Mouse (Mus musculus) E14TG2a.4 (cell line): Measurements from ENCODE around the gene Abt1.

Experiments
- H3K27me3 ChIP-seq: 2 replicates; pipeline ENCODE4 v1.6.1; 2014; ENCODE audit warnings: low read length, control low read depth; ENCODE audit not compliant: insufficient read depth
- H3K36me3 ChIP-seq: 2 replicates; pipeline ENCODE4 v1.6.1; 2014; ENCODE audit warnings: low read length, control low read depth; ENCODE audit not compliant: insufficient read depth
- H3K4me1 ChIP-seq: replicated peaks from 2 replicates; pipeline ENCODE4 v1.6.1; 2014; ENCODE audit warnings: low read depth, low read length, control low read depth
- H3K4me3 ChIP-seq: replicated peaks from 2 replicates; pipeline ENCODE4 v1.5.1; 2014; ENCODE audit warnings: mild to moderate bottlenecking, low read length
- H3K9me3 ChIP-seq: 2 replicates; pipeline ENCODE4 v1.6.1; 2014; ENCODE audit warnings: low read length, control low read depth
- CTCF ChIP-seq: conservative IDR thresholded peaks from 2 replicates; pipeline ENCODE4 v1.5.1; 2014; ENCODE audit warnings: low read length
- NANOG ChIP-seq: IDR thresholded peaks from 2 replicates; pipeline ENCODE4 v1.6.1; 2014; ENCODE audit warnings: borderline replicate concordance, low read length, mixed read lengths
- POU5F1 ChIP-seq: IDR thresholded peaks from 2 replicates; pipeline ENCODE4 v1.6.1; 2014; ENCODE audit warnings: low read length, borderline replicate concordance

The Abt1 gene

DNA sequence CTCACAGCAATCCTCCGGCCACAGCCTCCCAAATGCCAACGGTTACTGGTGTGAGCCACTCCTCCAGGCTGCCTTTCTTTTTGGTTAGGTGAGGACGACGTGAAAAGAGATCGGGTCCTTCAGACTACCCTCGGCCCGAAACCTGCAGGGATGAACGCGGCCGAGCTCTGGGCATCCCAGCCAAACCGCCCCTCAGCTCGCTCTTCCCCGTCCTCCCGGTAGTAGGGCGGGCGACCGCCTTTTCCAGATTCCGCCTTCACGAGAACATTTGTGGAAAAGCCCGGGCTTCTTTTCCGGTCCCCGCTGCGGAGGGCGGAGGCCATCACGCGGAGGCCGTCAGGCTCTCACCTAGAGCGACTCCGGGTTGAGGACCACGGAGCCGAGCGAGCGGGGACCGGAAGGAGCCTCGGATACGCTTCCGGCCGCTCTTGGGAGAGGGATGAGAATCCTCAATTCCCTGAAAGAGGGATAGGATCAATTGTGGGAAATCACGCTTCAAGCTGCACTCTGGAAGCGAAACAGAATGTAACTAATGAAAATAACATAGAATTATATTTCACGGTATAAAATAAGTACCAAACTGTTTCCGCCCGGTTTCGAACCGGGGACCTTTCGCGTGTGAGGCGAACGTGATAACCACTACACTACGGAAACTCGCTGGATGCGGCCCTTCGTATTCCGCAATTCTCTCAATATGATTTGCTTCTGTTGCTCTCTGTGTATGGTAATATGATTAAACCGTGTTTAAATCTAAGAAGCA, 22.1 kb upstream of the Abt1 start:
- peak overlapping the region; percentile 91 for H3K4me3 ChIP-seq
- no peaks in the 10 kb centered on the region for H3K27me3 ChIP-seq
- no peaks in the 10 kb centered on the region for H3K36me3 ChIP-seq
- H3K9me3 ChIP-seq = no peaks in the 10 kb centered on the region
- peaks cover 40% of the 10 kb centered on the region for H3K4me1 ChIP-seq
- no peak for TF ChIP-seq POU5F1
- TF ChIP-seq NANOG = no peak
- TF ChIP-seq CTCF = no peak

DNA sequence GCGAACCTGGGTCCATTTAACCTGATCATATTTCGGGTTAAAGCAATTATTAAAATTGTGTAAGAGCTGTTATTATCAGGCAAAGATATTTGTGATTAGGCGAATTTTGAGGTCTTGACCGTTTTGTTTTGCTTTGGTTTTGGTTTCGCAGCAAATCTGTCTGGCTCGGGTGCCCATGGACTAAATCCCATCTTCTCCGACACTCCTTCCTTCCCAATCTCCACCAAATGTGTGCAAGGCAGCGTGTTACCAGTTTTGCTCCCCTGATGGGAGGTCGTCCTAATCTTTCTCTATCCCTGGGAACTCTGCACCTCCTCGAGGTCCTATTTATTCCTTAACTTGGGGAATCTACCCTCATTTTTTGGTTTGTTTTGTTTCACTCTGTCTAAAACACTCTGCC, 21.5 kb upstream of the Abt1 start:
- H3K36me3 ChIP-seq = no peaks in the 10 kb centered on the region
- H3K27me3 ChIP-seq = no peaks in the 10 kb centered on the region
- peak overlapping the region; percentile 91 for H3K4me3 ChIP-seq
- H3K4me1 ChIP-seq = peaks cover 43% of the 10 kb centered on the region
- H3K9me3 ChIP-seq = no peaks in the 10 kb centered on the region
- TF ChIP-seq POU5F1 (no peak), CTCF (no peak), NANOG (no peak)

- Histone ChIP-seq H3K27me3 (no peaks in the 10 kb centered on the region), H3K4me3 (peak overlapping the region; percentile 91; the same call in 1 of the 2 replicates), H3K9me3 (no peaks in the 10 kb centered on the region), H3K4me1 (peaks cover 50% of the 10 kb centered on the region), H3K36me3 (no peaks in the 10 kb centered on the region)
- TF ChIP-seq NANOG (no peak), CTCF (no peak), POU5F1 (no peak)
Measured at GRCm38 (mm10) chr13:23444451-23444850, 20.8 kb upstream of the Abt1 start.

DNA sequence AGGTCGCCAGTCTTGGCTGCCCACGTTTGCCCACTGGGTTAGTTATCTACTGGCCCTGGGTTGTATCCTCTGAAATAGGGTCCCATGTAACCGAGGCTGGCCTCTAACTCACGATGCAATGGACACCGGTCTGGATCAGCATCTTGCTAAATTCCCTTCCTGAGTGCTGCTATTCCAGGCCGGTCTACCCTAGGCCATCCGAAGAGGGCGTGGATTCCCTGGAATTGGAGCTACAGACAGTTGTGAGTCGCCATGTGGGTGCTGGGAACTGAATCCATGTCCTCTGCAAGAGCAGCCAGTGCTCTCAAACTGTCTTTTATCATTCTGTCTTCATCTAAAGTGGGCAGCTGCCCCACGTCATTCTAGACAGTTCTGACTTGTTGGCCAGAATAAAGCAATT, 16.2 kb upstream of the Abt1 start:
- Histone ChIP-seq H3K27me3 (no peaks in the 10 kb centered on the region), H3K4me3 (peak overlapping the region; percentile 68), H3K4me1 (peaks cover 55% of the 10 kb centered on the region), H3K36me3 (no peaks in the 10 kb centered on the region), H3K9me3 (no peaks in the 10 kb centered on the region)
- TF ChIP-seq CTCF (no peak), POU5F1 (no peak), NANOG (no peak)

- Histone ChIP-seq H3K9me3 (no peaks in the 10 kb centered on the region), H3K4me1 (peaks cover 53% of the 10 kb centered on the region), H3K27me3 (no peaks in the 10 kb centered on the region), H3K4me3 (peak overlapping the region; percentile 87), H3K36me3 (no peaks in the 10 kb centered on the region)
- TF ChIP-seq NANOG (no peak), CTCF (no peak), POU5F1 (no peak)
Measured at GRCm38 (mm10) chr13:23438521-23438920, 14.9 kb upstream of the Abt1 start.

- no peaks in the 10 kb centered on the region for H3K9me3 ChIP-seq
- TF ChIP-seq POU5F1 (no peak), CTCF (no peak), NANOG (no peak)
- H3K27me3 ChIP-seq = no peaks in the 10 kb centered on the region
- H3K36me3 ChIP-seq = no peaks in the 10 kb centered on the region
- H3K4me1 ChIP-seq = peaks cover 57% of the 10 kb centered on the region
- H3K4me3 ChIP-seq = peak overlapping the region; percentile 87
Measured at GRCm38 (mm10) chr13:23437908-23438307, 14.2 kb upstream of the Abt1 start.

- peak overlapping the region; percentile 87 for H3K4me3 ChIP-seq
- no peak for TF ChIP-seq POU5F1
- no peak for TF ChIP-seq NANOG
- no peak for TF ChIP-seq CTCF
Measured at GRCm38 (mm10) chr13:23436861-23437822, 13.5 kb upstream of the Abt1 start.

DNA sequence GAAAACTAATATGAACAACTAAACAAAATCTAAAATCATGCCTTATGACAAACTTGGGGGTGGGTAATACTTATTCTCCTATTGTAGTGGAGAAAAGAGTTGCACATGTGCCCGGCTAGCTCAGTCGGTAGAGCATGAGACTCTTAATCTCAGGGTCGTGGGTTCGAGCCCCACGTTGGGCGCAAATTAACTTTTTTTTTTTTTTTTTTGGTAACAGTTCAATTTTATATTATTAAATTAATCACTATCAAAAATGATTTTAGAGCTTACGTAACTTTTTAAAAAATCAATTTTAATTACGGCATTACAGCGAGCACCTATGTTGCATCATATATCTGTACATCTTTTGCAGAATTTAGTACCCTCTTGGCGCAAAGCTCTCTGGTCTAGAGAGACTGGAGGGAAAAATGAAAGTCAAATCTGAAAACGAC, 12.6 kb upstream of the Abt1 start:
- no peak for TF ChIP-seq NANOG
- TF ChIP-seq CTCF = no peak
- TF ChIP-seq POU5F1 = no peak
- H3K9me3 ChIP-seq = no peaks in the 10 kb centered on the region

More at GRCm38 (mm10) chr13:23436861-23437822, 13.5 kb upstream of the Abt1 start:
- peaks cover 56% of the 10 kb centered on the region for H3K4me1 ChIP-seq
- H3K36me3 ChIP-seq = no peaks in the 10 kb centered on the region
- H3K9me3 ChIP-seq = no peaks in the 10 kb centered on the region
- H3K27me3 ChIP-seq = no peaks in the 10 kb centered on the region

More for the DNA sequence above, 12.6 kb upstream of the Abt1 start:
- Histone ChIP-seq H3K36me3 (no peaks in the 10 kb centered on the region), H3K4me1 (peaks cover 61% of the 10 kb centered on the region), H3K4me3 (peak overlapping the region; percentile 87), H3K27me3 (no peaks in the 10 kb centered on the region)
